Mouse (Mus musculus) bone marrow, adult 2 months (tissue): Measurements from ENCODE around the gene Ciapin1.

Experiments used
- CTCF ChIP-seq: fragments of 200-500 bp; IDR thresholded peaks from 2 replicates; pipeline ENCODE4 v1.5.1; 2011; ENCODE audit warnings: low read length, control low read depth; ENCODE audit not compliant: control insufficient read depth, insufficient read depth
- POLR2A ChIP-seq: fragments of 200-500 bp; IDR thresholded peaks from 2 replicates; pipeline ENCODE4 v1.6.1; 2011; ENCODE audit warnings: low read depth, mild to moderate bottlenecking, control low read depth, low read length, borderline replicate concordance; ENCODE audit not compliant: control insufficient read depth

- no peak for TF ChIP-seq POLR2A
- no peak for TF ChIP-seq CTCF
Observed at GRCm38 (mm10) chr8:94776346-94776745, 61.8 kb downstream of the Ciapin1 start.
